Mouse (Mus musculus) bone marrow macrophage, adult 2 months (primary cell): ENCODE data around the gene Gm17019. TPM values are rescaled to one million over a fixed set of nuclear protein-coding genes. Genes with fewer than 3 reads are reported as not detected.
"Not testable (repeated sequence)": the region's sequence is repeated elsewhere in the genome, so short reads cannot be mapped to it uniquely, and the experiment has no call there.

Experiments used
- H3K27ac ChIP-seq: 2 replicates; pipeline ENCODE4 v1.5.1; 2012; ENCODE audit warnings: low read depth, low read length; ENCODE audit not compliant: insufficient read depth
- H3K4me1 ChIP-seq: 2 replicates; pipeline ENCODE4 v1.6.1; 2012; ENCODE audit warnings: low read length; ENCODE audit not compliant: control insufficient read depth, insufficient read depth
- H3K4me3 ChIP-seq: 2 replicates; pipeline ENCODE4 v1.5.1; 2012; ENCODE audit warnings: mild to moderate bottlenecking, low read length, moderate library complexity; ENCODE audit not compliant: insufficient read depth
- polyA plus RNA-seq: library from polyadenylated mRNA; stranded (reverse); fragments of >200 nt; gene quantifications from 2 replicates; pipeline ENCODE4 v1.2.4, GENCODE M21; 2012; ENCODE audit not compliant: missing spikeins, insufficient read depth, insufficient read length

Gene Gm17019
- polyA plus RNA-seq = not detected in 2 replicates

DNA sequence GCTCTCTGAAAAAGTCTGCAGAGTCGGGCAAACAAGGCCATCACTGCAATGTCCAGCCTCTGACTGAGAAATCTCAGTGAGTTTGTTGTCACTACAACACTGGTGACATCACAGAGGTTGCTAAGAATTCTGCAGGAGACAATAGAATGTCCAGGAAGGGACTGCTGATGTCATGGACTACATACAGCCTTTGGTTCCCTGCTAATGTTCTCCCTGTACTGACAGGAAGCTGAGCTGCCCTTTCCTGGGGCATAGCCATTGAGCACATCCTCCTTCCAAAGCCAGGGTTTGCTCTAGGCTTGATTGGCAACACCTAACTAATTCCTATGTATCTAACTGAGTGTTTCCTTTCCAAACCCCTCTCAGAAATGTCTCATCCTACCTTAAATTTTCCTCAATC is at the start of gene Gm17019:
Gene Gm17019, minus strand, starts transcription at position 101 of the 400 bp plus-strand sequence.
- H3K27ac ChIP-seq, H3K4me3 ChIP-seq, H3K4me1 ChIP-seq: not testable (repeated sequence)

DNA sequence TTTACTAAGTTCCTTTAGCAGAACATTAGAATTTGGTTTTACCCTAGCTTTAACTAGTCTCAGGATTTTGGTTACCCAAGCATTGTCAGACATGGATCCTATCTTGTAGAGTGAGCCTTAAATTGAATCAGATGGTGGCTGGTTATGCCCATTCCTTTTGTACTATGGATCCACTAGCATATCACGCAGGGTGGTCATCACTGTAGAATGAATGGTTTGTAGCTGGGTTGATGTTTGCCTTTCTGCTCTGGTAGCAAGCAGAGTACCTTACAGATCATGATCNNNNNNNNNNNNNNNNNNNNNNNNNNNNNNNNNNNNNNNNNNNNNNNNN is 29.6 kb upstream of the Gm17019 start:
- H3K4me1 ChIP-seq, H3K4me3 ChIP-seq, H3K27ac ChIP-seq: not testable (repeated sequence)

DNA sequence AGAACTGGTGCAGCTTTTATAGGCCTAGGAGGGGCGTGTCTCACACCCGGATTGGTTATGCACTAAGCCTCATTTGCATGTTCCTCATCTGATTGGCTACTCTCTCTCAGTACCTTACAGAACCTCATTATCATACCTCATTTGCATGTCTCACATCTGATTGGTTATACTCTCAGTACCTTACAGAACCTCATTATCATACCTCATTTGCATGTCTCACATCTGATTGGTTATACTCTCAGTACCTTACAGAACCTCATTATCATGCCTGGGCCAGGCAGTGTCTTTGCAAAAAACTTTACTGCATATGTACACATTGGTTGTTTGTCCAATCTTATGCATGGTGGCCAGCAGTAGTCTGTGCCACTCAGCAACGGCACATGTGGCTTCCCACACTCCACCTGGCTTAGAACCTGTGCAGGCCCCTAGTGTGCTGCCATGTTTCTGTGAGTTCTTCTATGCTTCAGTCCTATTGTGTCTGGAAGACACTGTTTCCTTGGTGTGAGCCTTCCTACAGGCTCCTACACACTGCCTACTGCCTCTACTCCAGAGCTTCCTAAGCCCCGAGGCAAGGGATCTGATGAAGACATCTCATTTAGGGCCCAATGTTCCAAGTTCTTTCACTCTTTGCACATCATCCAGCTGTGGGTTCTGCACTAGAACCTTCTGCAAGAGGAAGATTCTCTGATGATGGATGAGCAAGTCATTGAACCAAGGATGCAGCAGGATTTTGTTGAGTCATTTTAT is 29.0 kb upstream of the Gm17019 start:
- not testable (repeated sequence) for H3K4me3 ChIP-seq, H3K27ac ChIP-seq, H3K4me1 ChIP-seq

DNA sequence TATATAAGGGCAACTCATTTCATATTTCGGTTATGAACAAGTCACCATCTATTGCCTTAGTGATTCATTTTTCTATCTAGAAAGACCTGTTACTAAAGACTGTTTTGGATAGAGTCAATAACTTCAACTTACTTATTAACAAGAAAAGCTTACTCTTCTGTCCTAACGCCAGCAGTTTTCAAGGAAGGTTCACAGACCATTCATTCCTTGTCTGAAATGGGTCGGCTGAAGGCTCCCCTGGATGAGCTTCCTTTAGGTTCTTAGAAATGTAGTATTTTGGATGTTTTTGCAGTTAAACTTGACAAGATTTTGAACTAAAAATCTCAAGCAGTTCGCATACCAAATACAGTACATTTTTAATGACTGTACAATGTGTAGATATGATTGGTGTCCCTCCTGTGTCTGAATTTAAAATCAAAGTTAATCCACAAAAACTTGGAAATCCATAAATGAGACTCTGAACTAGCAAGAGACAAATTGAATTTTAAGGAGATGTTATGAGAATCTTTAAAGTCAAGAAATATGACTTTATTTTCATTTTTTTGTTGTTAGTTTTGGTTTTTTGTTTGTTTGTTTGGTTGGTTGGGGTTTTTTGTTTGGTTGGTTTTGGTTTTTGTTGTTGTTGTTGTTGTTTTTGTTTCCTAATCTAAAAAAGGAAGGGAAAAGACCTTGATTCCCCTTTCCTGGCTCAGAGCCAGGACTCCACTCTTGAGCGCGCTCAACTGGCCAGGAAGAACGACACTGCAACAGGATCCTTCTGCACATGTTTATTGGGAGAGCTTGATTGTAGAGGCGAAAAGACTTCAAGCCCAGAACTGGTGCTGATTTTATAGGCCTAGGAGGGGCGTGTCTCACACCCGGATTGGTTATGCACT is 21.6 kb upstream of the Gm17019 start:
- not testable (repeated sequence) for H3K4me3 ChIP-seq, H3K27ac ChIP-seq, H3K4me1 ChIP-seq

- not testable (repeated sequence) for H3K4me3 ChIP-seq, H3K4me1 ChIP-seq, H3K27ac ChIP-seq
Measured at GRCm38 (mm10) chr5:15053606-15053962, 20.8 kb upstream of the Gm17019 start.

- not testable (repeated sequence) for H3K4me1 ChIP-seq, H3K27ac ChIP-seq, H3K4me3 ChIP-seq
Measured at GRCm38 (mm10) chr5:15052945-15053605, 20.3 kb upstream of the Gm17019 start.

GRCm38 (mm10) chr5:15050807-15051206 is 18.0 kb upstream of the Gm17019 start:
- not testable (repeated sequence) for H3K27ac ChIP-seq, H3K4me1 ChIP-seq, H3K4me3 ChIP-seq

DNA sequence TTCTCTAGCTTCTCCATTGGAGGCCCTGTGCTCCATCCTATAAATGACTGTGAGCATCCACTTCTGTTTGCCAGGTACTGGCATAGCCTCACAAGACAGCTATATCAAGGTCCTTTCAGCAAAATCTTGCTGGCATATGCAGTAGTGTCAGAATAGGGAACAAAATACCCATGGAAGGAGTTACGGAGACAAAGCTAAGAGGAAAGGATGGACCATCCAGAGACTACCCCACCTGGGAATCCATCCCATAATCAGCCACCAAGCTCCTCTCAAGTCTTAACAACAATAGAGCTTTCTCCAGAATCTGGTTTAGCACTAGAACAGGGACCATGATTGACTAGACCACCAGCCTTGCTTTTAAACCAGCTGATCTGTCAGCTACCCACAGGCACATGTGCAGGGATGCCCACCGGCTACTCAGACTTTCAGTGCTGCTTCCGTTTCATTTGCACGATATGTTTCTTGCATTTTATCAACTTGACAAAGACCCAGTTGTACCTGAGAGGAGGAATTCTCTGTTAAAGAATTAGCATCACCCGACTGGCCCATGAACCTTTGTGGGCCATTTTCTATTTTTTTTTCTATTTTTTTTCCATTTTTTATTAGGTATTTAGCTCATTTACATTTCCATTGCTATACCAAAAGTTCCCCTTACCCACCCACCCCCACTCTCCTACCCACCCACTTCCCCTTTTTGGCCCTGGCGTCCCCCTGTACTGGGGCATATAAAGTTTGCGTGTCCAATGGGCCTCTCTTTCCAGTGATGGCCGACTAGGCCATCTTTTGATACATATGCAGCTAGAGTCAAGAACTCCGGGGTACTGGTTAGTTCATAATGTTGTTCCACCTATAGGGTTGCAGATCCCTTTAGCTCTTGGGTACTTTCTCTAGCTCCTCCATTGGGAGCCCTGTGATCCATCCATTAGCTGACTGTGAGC is 12.3 kb upstream of the Gm17019 start:
- H3K4me3 ChIP-seq, H3K4me1 ChIP-seq, H3K27ac ChIP-seq: not testable (repeated sequence)

DNA sequence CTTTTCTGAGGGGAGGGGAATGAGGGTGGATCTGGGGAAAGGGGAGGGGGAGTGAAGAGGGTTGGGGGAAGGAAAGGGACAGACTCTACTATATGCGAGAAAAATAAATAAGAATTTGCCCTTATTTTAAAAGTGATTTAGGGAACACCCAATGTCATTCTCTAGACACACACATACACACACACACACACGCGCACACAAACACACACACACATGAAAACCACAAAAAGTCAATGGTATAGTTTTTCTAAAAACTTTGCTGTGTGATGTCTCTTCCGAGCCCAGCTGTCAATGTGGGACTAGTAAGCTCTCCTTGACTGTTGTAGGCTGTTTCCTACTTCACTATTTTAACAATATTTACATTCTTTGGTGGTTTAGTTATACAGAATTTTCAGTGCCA is 8.0 kb upstream of the Gm17019 start:
- not testable (repeated sequence) for H3K27ac ChIP-seq, H3K4me1 ChIP-seq, H3K4me3 ChIP-seq

- H3K4me3 ChIP-seq, H3K4me1 ChIP-seq, H3K27ac ChIP-seq: not testable (repeated sequence)
Measured at GRCm38 (mm10) chr5:15039984-15040383, 7.2 kb upstream of the Gm17019 start.

DNA sequence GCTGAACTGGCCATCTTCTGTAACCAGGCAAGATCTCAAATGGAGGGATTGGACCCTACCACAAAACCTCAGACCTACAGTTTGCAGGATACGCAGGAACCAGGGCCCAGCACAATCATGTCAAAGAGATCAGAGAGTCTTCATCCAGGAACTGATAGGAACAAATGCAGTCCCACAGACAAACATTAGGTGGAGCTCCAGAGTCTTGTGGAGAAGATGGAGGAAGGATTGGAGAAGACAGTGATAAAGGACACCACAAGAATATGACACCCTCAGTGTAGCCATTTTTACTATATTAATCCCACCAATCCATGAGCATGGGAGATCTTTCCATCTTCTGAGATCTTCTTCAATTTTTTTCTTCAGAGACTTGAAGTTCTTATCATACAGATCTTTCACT is 8.5 kb downstream of the Gm17019 start:
- not testable (repeated sequence) for H3K27ac ChIP-seq, H3K4me1 ChIP-seq, H3K4me3 ChIP-seq

- H3K4me1 ChIP-seq, H3K27ac ChIP-seq, H3K4me3 ChIP-seq: not testable (repeated sequence)
Measured at GRCm38 (mm10) chr5:15020067-15020466, 12.7 kb downstream of the Gm17019 start.

DNA sequence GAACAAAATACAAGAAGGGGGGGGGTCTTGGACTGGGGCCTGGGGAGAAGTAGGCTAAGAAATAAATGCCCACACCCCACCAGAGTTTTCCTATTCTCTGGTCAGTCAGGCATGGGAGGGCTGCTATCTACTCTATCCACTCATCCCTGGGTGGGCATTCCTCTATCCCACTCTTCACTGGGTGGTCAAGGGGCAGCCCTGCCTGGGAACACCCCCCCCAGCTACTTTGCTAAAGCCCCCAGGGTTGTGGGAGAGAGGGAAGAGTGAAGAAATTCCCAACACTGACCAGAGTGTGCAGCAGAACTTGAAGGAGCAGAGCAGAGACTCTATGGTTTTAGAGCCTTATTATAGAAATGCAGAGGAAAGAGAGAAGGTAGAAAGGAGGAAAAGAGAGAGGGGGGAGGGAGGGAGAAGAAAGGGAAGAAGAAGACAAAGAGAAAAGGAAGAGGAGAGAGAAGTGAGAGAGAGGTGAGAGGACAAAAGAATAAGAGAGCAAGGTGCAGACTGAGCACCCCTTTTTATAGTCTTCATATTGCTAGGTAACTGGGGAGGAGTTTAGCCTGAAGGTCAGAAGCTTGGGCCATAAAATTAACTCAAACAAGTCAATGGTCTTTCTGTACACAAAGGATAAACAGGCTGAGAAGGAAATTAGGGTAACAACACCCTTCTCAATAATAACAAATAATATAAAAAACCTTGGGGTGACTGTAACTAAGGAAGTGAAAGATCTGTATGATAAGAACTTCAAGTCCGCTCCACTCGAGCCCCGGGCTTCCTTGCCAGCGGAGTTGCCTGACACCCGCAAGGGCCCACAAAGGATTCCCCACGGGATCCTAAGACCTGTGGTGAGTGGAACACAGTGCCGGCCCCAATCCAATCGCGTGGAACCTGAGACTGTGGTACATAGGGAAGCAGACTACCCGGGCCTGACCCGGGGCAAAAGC is 21.9 kb downstream of the Gm17019 start:
- not testable (repeated sequence) for H3K4me1 ChIP-seq, H3K4me3 ChIP-seq, H3K27ac ChIP-seq

DNA sequence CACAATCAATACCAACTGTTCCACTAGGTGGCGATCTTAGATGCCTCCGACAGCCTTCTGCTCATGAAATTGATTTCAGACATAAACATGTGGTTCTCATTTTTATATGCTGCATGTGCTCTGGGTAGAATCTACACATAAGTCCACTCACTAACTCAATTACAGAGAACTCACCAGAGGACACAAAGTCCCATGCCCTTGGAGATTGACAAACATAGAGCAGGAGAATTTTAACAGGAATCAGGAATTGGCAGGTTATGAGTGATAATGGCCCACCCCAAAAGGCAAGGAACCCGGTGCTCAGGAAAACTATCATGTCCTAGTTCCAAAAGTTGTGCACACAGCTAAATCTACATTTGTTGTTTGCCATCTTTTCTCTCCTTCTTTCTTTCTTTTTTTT is 25.9 kb downstream of the Gm17019 start:
- H3K4me3 ChIP-seq, H3K27ac ChIP-seq, H3K4me1 ChIP-seq: not testable (repeated sequence)
